Mouse (Mus musculus) hindlimb bud, embryonic 11.5 days (tissue): ENCODE results near the gene Igf1.

Source experiments
- DNase-seq: peaks from one replicate; pipeline ENCODE4 v3.0.0-alpha.2; 2012; ENCODE audit warnings: low read depth, low spot score; ENCODE audit errors: extremely low spot score

Gene Igf1

GRCm38 (mm10) chr10:87860181-87861103 lies 2.4 kb downstream of the Igf1 start:
- no peak for DNase-seq

- DNase-seq: no peak
These were observed 3.0 kb downstream of the Igf1 start for GRCm38 (mm10) chr10:87861104-87861455.

- DNase-seq: no peak
These were observed 4.8 kb downstream of the Igf1 start for GRCm38 (mm10) chr10:87862899-87863298.

- DNase-seq: no peak
These were observed 5.3 kb downstream of the Igf1 start for GRCm38 (mm10) chr10:87863326-87863725.

- no peak for DNase-seq
These were observed 7.6 kb downstream of the Igf1 start for GRCm38 (mm10) chr10:87865712-87866111.

- DNase-seq: no peak
These were observed 8.4 kb downstream of the Igf1 start for GRCm38 (mm10) chr10:87866448-87866847.

GRCm38 (mm10) chr10:87867217-87867616 lies 9.2 kb downstream of the Igf1 start:
- DNase-seq: no peak

GRCm38 (mm10) chr10:87867631-87868030 lies 9.6 kb downstream of the Igf1 start:
- no peak for DNase-seq

- no peak for DNase-seq
These were observed 10.4 kb downstream of the Igf1 start for GRCm38 (mm10) chr10:87868349-87869053.

GRCm38 (mm10) chr10:87869151-87869550 lies 11.1 kb downstream of the Igf1 start:
- DNase-seq: no peak

GRCm38 (mm10) chr10:87869691-87870090 lies 11.6 kb downstream of the Igf1 start:
- no peak for DNase-seq

GRCm38 (mm10) chr10:87871863-87872647 lies 14.0 kb downstream of the Igf1 start:
- DNase-seq: no peak

GRCm38 (mm10) chr10:87872854-87873253 lies 14.8 kb downstream of the Igf1 start:
- no peak for DNase-seq

GRCm38 (mm10) chr10:87873516-87873915 lies 15.5 kb downstream of the Igf1 start:
- no peak for DNase-seq

GRCm38 (mm10) chr10:87880071-87880785 lies 22.2 kb downstream of the Igf1 start:
- no peak for DNase-seq

GRCm38 (mm10) chr10:87885326-87886040 lies 27.4 kb downstream of the Igf1 start:
- DNase-seq: no peak

GRCm38 (mm10) chr10:87889850-87890249 lies 31.8 kb downstream of the Igf1 start:
- DNase-seq: no peak

- DNase-seq: no peak
These were observed 34.2 kb downstream of the Igf1 start for GRCm38 (mm10) chr10:87892256-87892655.

- DNase-seq: no peak
These were observed 35.2 kb downstream of the Igf1 start for GRCm38 (mm10) chr10:87893272-87893671.

GRCm38 (mm10) chr10:87894461-87895120 lies 36.5 kb downstream of the Igf1 start:
- DNase-seq: no peak
